Mouse (Mus musculus) bone marrow macrophage, adult 2 months (primary cell): ENCODE measurements at regions not wholly inside any gene's neighbourhood (a gene's known extent, or its start where the extent isn't known, plus 50 kb on each side); places are given as distances from the start of the nearest gene placed in this dataset.

Experiments used
- H3K27ac ChIP-seq: 2 replicates; pipeline ENCODE4 v1.5.1; 2012; ENCODE audit warnings: low read depth, low read length; ENCODE audit not compliant: insufficient read depth
- H3K4me1 ChIP-seq: 2 replicates; pipeline ENCODE4 v1.6.1; 2012; ENCODE audit warnings: low read length; ENCODE audit not compliant: control insufficient read depth, insufficient read depth
- H3K4me3 ChIP-seq: 2 replicates; pipeline ENCODE4 v1.5.1; 2012; ENCODE audit warnings: mild to moderate bottlenecking, low read length, moderate library complexity; ENCODE audit not compliant: insufficient read depth
- CTCF ChIP-seq: IDR thresholded peaks from 2 replicates; pipeline ENCODE4 v1.5.1; 2012; ENCODE audit warnings: low read depth, mild to moderate bottlenecking, low read length, moderate library complexity
- POLR2A ChIP-seq: IDR thresholded peaks from 2 replicates; pipeline ENCODE4 v1.6.1; 2012; ENCODE audit warnings: mild to moderate bottlenecking, low read depth, low read length, borderline replicate concordance

- no peak overlapping the region for H3K4me3 ChIP-seq
- TF ChIP-seq POLR2A: no peak
- no peak for TF ChIP-seq CTCF
- H3K4me1 ChIP-seq: peaks cover 4% of the 10 kb centered on the region
- H3K27ac ChIP-seq: no peak overlapping the region
These were observed 150.3 kb upstream of the Cblb start for GRCm38 (mm10) chr16:51880711-51881110.

- peaks cover 4% of the 10 kb centered on the region for H3K4me1 ChIP-seq
- no peak overlapping the region for H3K27ac ChIP-seq
- TF ChIP-seq POLR2A (no peak), CTCF (no peak)
- H3K4me3 ChIP-seq: no peak overlapping the region
These were observed 149.9 kb upstream of the Cblb start for GRCm38 (mm10) chr16:51881127-51881526.

- Histone ChIP-seq H3K4me1 (peaks cover 5% of the 10 kb centered on the region), H3K4me3 (no peak overlapping the region), H3K27ac (no peak overlapping the region)
- TF ChIP-seq CTCF: no peak
- TF ChIP-seq POLR2A: no peak
These were observed 147.2 kb upstream of the Cblb start for GRCm38 (mm10) chr16:51883813-51884212.

- H3K27ac ChIP-seq: no peak overlapping the region
- peaks cover 5% of the 10 kb centered on the region for H3K4me1 ChIP-seq
- TF ChIP-seq CTCF (no peak), POLR2A (no peak)
- H3K4me3 ChIP-seq: no peak overlapping the region
These were observed 143.5 kb upstream of the Cblb start for GRCm38 (mm10) chr16:51887496-51887895.

- Histone ChIP-seq H3K4me3 (no peak overlapping the region), H3K4me1 (peaks cover 4% of the 10 kb centered on the region; the same call in 1 of the 2 replicates), H3K27ac (no peak overlapping the region)
- TF ChIP-seq CTCF (no peak), POLR2A (no peak)
These were observed 125.4 kb upstream of the Cblb start for GRCm38 (mm10) chr16:51905588-51905987.

GRCm38 (mm10) chr16:51906686-51907085, 124.3 kb upstream of the Cblb start:
- Histone ChIP-seq H3K4me1 (peaks cover 7% of the 10 kb centered on the region), H3K27ac (no peak overlapping the region), H3K4me3 (no peak overlapping the region)
- no peak for TF ChIP-seq POLR2A
- TF ChIP-seq CTCF: no peak

GRCm38 (mm10) chr16:51910046-51910445, 121.0 kb upstream of the Cblb start:
- no peak overlapping the region for H3K4me3 ChIP-seq
- H3K4me1 ChIP-seq: peaks cover 7% of the 10 kb centered on the region
- TF ChIP-seq POLR2A: no peak
- TF ChIP-seq CTCF: no peak
- H3K27ac ChIP-seq: no peak overlapping the region

GRCm38 (mm10) chr16:51911109-51911765, 119.8 kb upstream of the Cblb start:
- TF ChIP-seq CTCF: no peak
- no peak for TF ChIP-seq POLR2A
- H3K4me1 ChIP-seq: peaks cover 7% of the 10 kb centered on the region
- no peak overlapping the region for H3K4me3 ChIP-seq
- no peak overlapping the region for H3K27ac ChIP-seq

- no peak overlapping the region for H3K4me3 ChIP-seq
- H3K27ac ChIP-seq: no peak overlapping the region
- peaks cover 8% of the 10 kb centered on the region for H3K4me1 ChIP-seq
- no peak for TF ChIP-seq POLR2A
- TF ChIP-seq CTCF: no peak
These were observed 115.7 kb upstream of the Cblb start for GRCm38 (mm10) chr16:51915034-51915928.

- TF ChIP-seq CTCF (no peak), POLR2A (no peak)
- no peak overlapping the region for H3K4me3 ChIP-seq
- no peak overlapping the region for H3K27ac ChIP-seq
- peaks cover 10% of the 10 kb centered on the region for H3K4me1 ChIP-seq
These were observed 115.1 kb upstream of the Cblb start for GRCm38 (mm10) chr16:51915929-51916308.
